In the genomic region with DNA sequence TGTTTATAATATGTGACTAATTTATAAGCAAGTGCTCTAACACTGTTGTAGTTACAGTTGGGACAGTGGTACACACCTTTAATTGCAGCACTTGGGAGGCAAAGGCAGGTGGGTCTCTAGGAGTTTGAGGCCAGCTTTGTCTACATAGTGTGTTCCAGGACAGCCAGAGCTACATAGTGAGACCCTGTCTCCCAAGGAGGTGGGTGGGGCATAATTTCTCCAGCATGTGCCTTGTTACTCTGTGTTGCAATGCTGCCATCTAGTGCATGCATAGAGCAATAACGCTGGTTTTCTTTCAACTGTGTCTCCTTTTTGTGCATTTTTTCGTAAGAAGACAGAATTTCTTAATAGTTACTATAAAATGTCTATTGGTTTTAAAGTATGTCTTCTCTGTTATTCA, we compare ENCODE assay signal across 8 mouse cellular contexts. TPM values are rescaled to one million over a fixed set of nuclear protein-coding genes. Genes with fewer than 3 reads are reported as not detected.
A peak's percentile ranks its signal among the peaks of the same experiment; 100 is the strongest.
DNase-seq lines count a peak whose midpoint lies in the region; ATAC-seq and TF ChIP-seq lines count a peak whose summit lies in the region.
"Had no signal": no experiment of that assay in that cellular context is flagged by ENCODE, and none has a peak within 500 bp of the region (broad histone marks: within the 10 kb centered on the region; RNA-seq: fewer than 3 reads in every experiment).

No protein-coding gene starts in this region.

- ATAC-seq in erythroblast, adult 5-6 weeks (replicated peaks; ENCODE audit: low FRiP score, poor library complexity, severe bottlenecking): peak; percentile 79
- ATAC-seq in hematopoietic stem cell, adult 5-6 weeks (replicated peaks in 1 of 2; ENCODE audit: insufficient read depth in 1 of 2, low FRiP score in 2 of 2, low TSS enrichment in 1 of 2, low read depth in 1 of 2, poor library complexity in 2 of 2, severe bottlenecking in 2 of 2): peak; percentile 83 to 91

- H3K27ac ChIP-seq in ES-E14 (ENCODE audit: insufficient read depth, low read depth, low read length, poor library complexity, severe bottlenecking): no peak overlapping the region
- no peak overlapping the region for H3K27ac ChIP-seq in bone marrow, adult 2 months (ENCODE audit: control insufficient read depth, insufficient read depth, low read depth, low read length, poor library complexity)
- H3K27ac ChIP-seq: lung, embryonic 15.5 days had no signal

- no peak overlapping the region for H3K4me3 ChIP-seq in ES-E14 (ENCODE audit: insufficient read depth in 1 of 2, low read depth in 1 of 2, low read length in 2 of 2, poor library complexity in 1 of 2, severe bottlenecking in 1 of 2)
- no peak overlapping the region for H3K4me3 ChIP-seq in bone marrow, adult 2 months (replicated peaks; ENCODE audit: control insufficient read depth, low read depth, low read length)
- H3K4me3 ChIP-seq in lung, adult 2 months (replicated peaks; ENCODE audit: extremely low read depth, low read depth, low read length): no peak overlapping the region
- H3K4me3 ChIP-seq: lung, embryonic 15.5 days had no signal

- no peak overlapping the region for H3K9ac ChIP-seq in ES-E14 (ENCODE audit: insufficient read depth, low read depth, low read length, poor library complexity, severe bottlenecking)
- H3K9ac ChIP-seq: lung, embryonic 15.5 days had no signal

- TF ChIP-seq POLR2A in bone marrow, adult 2 months (IDR thresholded peaks at IDR 0.05; ENCODE audit: borderline replicate concordance, control insufficient read depth, low read depth, low read length): no peak
- no peak for TF ChIP-seq POLR2A in lung, adult 2 months (IDR thresholded peaks at IDR 0.05; ENCODE audit: borderline replicate concordance, extremely low read depth, low read depth, low read length)

- H3K9me3 ChIP-seq in ES-E14 (ENCODE audit: control insufficient read depth, insufficient read depth, low read depth, low read length): no peaks in the 10 kb centered on the region; the same call in 1 of the 2 replicates
- H3K9me3 ChIP-seq: lung, embryonic 15.5 days had no signal

- peak; percentile 66 for TF ChIP-seq CTCF in bone marrow, adult 2 months (IDR thresholded peaks at IDR 0.05; ENCODE audit: control insufficient read depth, insufficient read depth, low read length)
- TF ChIP-seq CTCF in lung, adult 2 months (IDR thresholded peaks at IDR 0.05; ENCODE audit: insufficient read depth, low read length): peak; percentile 54

- WGBS in bone marrow, adult 2 months: 32% methylated on average over 2 of the region's 2 CpGs
- 32% methylated on average over 2 of the region's 2 CpGs for WGBS in lung, adult 2 months

- peaks cover 8% of the 10 kb centered on the region for H3K36me3 ChIP-seq in ES-E14 (ENCODE audit: control insufficient read depth, insufficient read depth, low read length, poor library complexity, severe bottlenecking)

- peak; percentile 66 for DNase-seq in ES-E14 (ENCODE audit: low read depth, low spot score)
- DNase-seq in layer of hippocampus, adult 11-12 months (ENCODE audit: low spot score): peak; percentile 41
- peak; percentile 28 for DNase-seq in lung, adult 2 months
- peak; percentile 88 for DNase-seq in retina, embryonic 14.5 days (ENCODE audit: low spot score)

- no peaks in the 10 kb centered on the region; a peak in 1 of 4 replicates for H3K4me1 ChIP-seq in ES-E14 (ENCODE audit: control insufficient read depth in 2 of 2, insufficient read depth in 2 of 2, low read length in 2 of 2, poor library complexity in 1 of 2)
- H3K4me1 ChIP-seq in bone marrow, adult 2 months (ENCODE audit: control insufficient read depth, insufficient read depth, low read length): no peaks in the 10 kb centered on the region
- H3K4me1 ChIP-seq in lung, adult 2 months (ENCODE audit: control insufficient read depth, insufficient read depth, low read length): no peaks in the 10 kb centered on the region
- H3K4me1 ChIP-seq: lung, embryonic 15.5 days had no signal

- in situ Hi-C loops in ES-E14 (cut with MboI; ENCODE audit: low sequenced_read_pairs in 2 of 2, unreplicated experiment in 2 of 2): no loop called here

TF ChIP-seq in ES-E14, 5 proteins besides CTCF, POLR2A, EP300 and RAD21:
- TF ChIP-seq MAFK (IDR thresholded peaks at IDR 0.05; ENCODE audit: insufficient read depth, low read depth, low read length): no peak
- TF ChIP-seq HCFC1 (IDR thresholded peaks at IDR 0.05; ENCODE audit: borderline replicate concordance, insufficient read depth, low read length): no peak
- peak; percentile 72; the same call in 1 of the 2 replicates for TF ChIP-seq ZC3H11A (IDR thresholded peaks at IDR 0.05; ENCODE audit: borderline replicate concordance, low read depth, low read length)
- no peak for TF ChIP-seq ZNF384 (IDR thresholded peaks at IDR 0.05; ENCODE audit: low read depth, low read length)
- TF ChIP-seq CHD2 (IDR thresholded peaks at IDR 0.05; ENCODE audit: low read depth, low read length): no peak

RNA-seq across cellular contexts. Expression of a gene that starts 33.4 kb away (rescaled TPM):
- 76.7 and 107 TPM in 2 replicates for total RNA-seq in ES-E14 (2012; rRNA removed)
- polyA plus RNA-seq in bone marrow, adult 2 months (2011; ENCODE audit: insufficient read depth, insufficient read length, low replicate concordance, missing spikeins): 83.9 and 167 TPM in 2 replicates
- total RNA-seq in erythroblast, adult 5-6 weeks (2015; ENCODE audit: low replicate concordance): 228 and 240 TPM in 2 replicates
- total RNA-seq in erythroblast, adult 5-6 weeks (2017; ENCODE audit: low replicate concordance): 168 and 259 TPM in 2 replicates
- 98.4 and 206 TPM in 2 replicates for total RNA-seq in hematopoietic stem cell, adult 5-6 weeks (2017)
- 47.8 and 50.5 TPM in 2 replicates for polyA plus RNA-seq in lung, adult 2 months (2012; rRNA removed)

RNA-seq across cellular contexts. Expression of a gene that starts 47.0 kb away (rescaled TPM):
- 5.0 and 9.3 TPM in 2 replicates for total RNA-seq in ES-E14 (2012; rRNA removed)
- polyA plus RNA-seq in bone marrow, adult 2 months (2011; ENCODE audit: insufficient read depth, insufficient read length, low replicate concordance, missing spikeins): 6.3 and 12.4 TPM in 2 replicates
- 7.3 and 12.9 TPM in 2 replicates for total RNA-seq in erythroblast, adult 5-6 weeks (2015; ENCODE audit: low replicate concordance)
- total RNA-seq in erythroblast, adult 5-6 weeks (2017; ENCODE audit: low replicate concordance): 4.9 and 7.5 TPM in 2 replicates
- 3.9 and 4.7 TPM in 2 replicates for total RNA-seq in hematopoietic stem cell, adult 5-6 weeks (2017)
- polyA plus RNA-seq in lung, adult 2 months (2012; rRNA removed): 1.3 and 1.5 TPM in 2 replicates

RNA-seq across cellular contexts. Expression of a gene that starts 47.1 kb away (rescaled TPM):
- 25.4 and 28.3 TPM in 2 replicates for total RNA-seq in ES-E14 (2012; rRNA removed)
- polyA plus RNA-seq in bone marrow, adult 2 months (2011; ENCODE audit: insufficient read depth, insufficient read length, low replicate concordance, missing spikeins): 8.5 and 13.2 TPM in 2 replicates
- 26.3 and 28.1 TPM in 2 replicates for total RNA-seq in erythroblast, adult 5-6 weeks (2015; ENCODE audit: low replicate concordance)
- 22.7 and 27.5 TPM in 2 replicates for total RNA-seq in erythroblast, adult 5-6 weeks (2017; ENCODE audit: low replicate concordance)
- total RNA-seq in hematopoietic stem cell, adult 5-6 weeks (2017): 13.8 and 18.9 TPM in 2 replicates
- polyA plus RNA-seq in lung, adult 2 months (2012; rRNA removed): 3.5 and 3.9 TPM in 2 replicates

Comparison
In these comparisons a context has a peak if more than half of its experiments do, and no peak if none do; other contexts are left out.
1. DNase-seq: peak in every context shown above with its lines; median percentile 88 in retina, embryonic 14.5 days; 66 in ES-E14; 41 in layer of hippocampus, adult 11-12 months; 28 in lung, adult 2 months.